19 mouse cellular contexts compared by ENCODE assay signal in genomic region chr16:45791286-45791685, GRCm38 (mm10). TPM values are rescaled to one million over a fixed set of nuclear protein-coding genes. Genes with fewer than 3 reads are reported as not detected.
A peak's percentile ranks its signal among the peaks of the same experiment; 100 is the strongest.
DNase-seq lines count a peak whose midpoint lies in the region; ATAC-seq and TF ChIP-seq lines count a peak whose summit lies in the region.
"Had no signal": no experiment of that assay in that cellular context is flagged by ENCODE, and none has a peak within 500 bp of the region (broad histone marks: within the 10 kb centered on the region; RNA-seq: fewer than 3 reads in every experiment).

No protein-coding gene starts in this region.

- DNase-seq in cerebellum, adult 11-12 months, result peak; percentile 34
- DNase-seq in cerebellum, adult 8-10 months, result no peak
- DNase-seq in lung, adult 18-20 months, result peak; percentile 66 to 76
- DNase-seq in lung, postnatal 10 days, result no peak
- DNase-seq in lung, adult 2 months, result peak; percentile 48
- no peak for DNase-seq in layer of hippocampus, postnatal 10 days (ENCODE audit: low spot score in 2 of 2)
- DNase-seq: adrenal gland, adult 8-10 months; gastrocnemius, postnatal 36 days; kidney, adult 8-10 months had no signal

- no peak for TF ChIP-seq CTCF in lung, adult 2 months (IDR thresholded peaks at IDR 0.05; ENCODE audit: insufficient read depth, low read length)

- H3K4me1 ChIP-seq in lung, adult 2 months (ENCODE audit: control insufficient read depth, insufficient read depth, low read length), result peaks cover 30% of the 10 kb centered on the region
- H3K4me1 ChIP-seq: heart, embryonic 10.5 days; hindbrain, embryonic 12.5 days; liver, embryonic 12.5 days; lung, embryonic 15.5 days; midbrain, embryonic 12.5 days had no signal

- WGBS in lung, adult 2 months, result 39% methylated on average over 5 of the region's 5 CpGs

- no peak overlapping the region for H3K4me3 ChIP-seq in lung, adult 2 months (replicated peaks; ENCODE audit: extremely low read depth, low read depth, low read length)
- H3K4me3 ChIP-seq: erythroblast, embryonic 14.5 days; heart, embryonic 10.5 days; hindbrain, embryonic 12.5 days; left cerebral cortex, adult 2 months; liver, embryonic 12.5 days; lung, embryonic 15.5 days; midbrain, embryonic 12.5 days had no signal

- TF ChIP-seq POLR2A in lung, adult 2 months (IDR thresholded peaks at IDR 0.05; ENCODE audit: borderline replicate concordance, extremely low read depth, low read depth, low read length), result no peak

- ATAC-seq in megakaryocyte progenitor cell, adult 5-6 weeks (replicated peaks; ENCODE audit: poor library complexity), result peak; percentile 34; the same call in 1 of the 2 replicates
- no peak for ATAC-seq in inflammation-experienced regulatory T-cells, adult 6 months
- ATAC-seq: forebrain, embryonic 14.5 days; liver, embryonic 12.5 days had no signal

RNA-seq across cellular contexts. Expression of gene Abhd10, which starts 48.5 kb away (rescaled TPM):
- 5.4 and 7.2 TPM in 2 replicates for polyA plus RNA-seq in lung, adult 2 months (2012; rRNA removed)
- total RNA-seq in megakaryocyte progenitor cell, adult 5-6 weeks (2015), result 22.5 and 25.0 TPM in 2 replicates
- total RNA-seq in megakaryocyte progenitor cell, adult 5-6 weeks (2017), result 18.2 and 27.4 TPM in 2 replicates
- total RNA-seq in layer of hippocampus, postnatal 10 days (2021), result 10 to 100 TPM; 20.7 to 22.9 TPM
- polyA plus RNA-seq in inflammation-experienced regulatory T-cells, adult 6 months (2017; shearing (Covaris generic)), result 10 to 100 TPM; 22.7 to 25.9 (median 24.1) TPM

Comparison
In these comparisons a context has a peak if more than half of its experiments do, and no peak if none do; other contexts are left out.
1. DNase-seq: peak in cerebellum, adult 11-12 months (single experiment), lung, adult 18-20 months (2 of 2) and lung, adult 2 months (single experiment); none in cerebellum, adult 8-10 months (single experiment), lung, postnatal 10 days (single experiment) and layer of hippocampus, postnatal 10 days (0 of 2).